Comparison of ENCODE assay signal across 11 mouse cellular contexts in the genomic region with DNA sequence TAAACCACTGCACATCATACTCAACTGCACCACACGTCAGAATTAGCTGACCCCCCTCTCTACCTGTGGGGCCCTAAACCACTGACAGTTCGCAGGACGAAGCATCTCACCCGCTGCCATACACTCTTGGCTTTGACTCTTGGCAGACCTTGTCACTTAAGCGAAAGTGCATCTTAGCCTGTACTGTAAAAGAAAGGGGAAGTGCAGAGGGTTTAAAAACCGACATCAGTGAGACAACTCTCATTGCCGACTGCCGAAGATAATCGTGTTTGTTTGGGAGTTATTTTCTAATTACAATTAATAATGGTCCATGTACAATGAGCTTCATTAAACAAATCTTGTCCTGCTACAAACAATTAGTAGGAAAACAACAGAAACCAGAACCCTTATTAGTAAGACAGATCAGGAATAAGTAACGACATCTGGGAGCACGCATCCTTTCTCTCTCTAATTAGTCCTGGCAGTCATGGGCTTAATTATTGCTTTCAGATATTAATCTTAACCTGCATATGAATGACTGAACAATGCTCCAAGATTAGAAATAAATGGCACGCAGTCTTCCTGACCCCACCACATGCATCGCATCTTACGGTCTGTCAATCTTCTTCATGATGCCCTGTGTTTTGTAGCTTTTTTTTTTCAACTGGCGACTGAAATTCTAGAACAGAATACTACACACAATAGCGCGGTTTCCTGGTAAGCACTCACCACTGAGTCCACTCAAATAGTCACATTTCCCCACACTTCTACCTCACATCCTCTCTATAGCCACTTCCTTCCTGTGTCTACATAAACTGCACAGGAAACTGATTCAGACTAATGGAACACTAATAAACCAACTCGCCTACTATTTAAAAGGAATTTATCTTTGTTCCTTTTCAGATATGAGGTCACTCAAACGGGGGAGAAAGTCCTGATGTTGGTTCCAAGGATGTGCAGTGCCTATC. TPM values are rescaled to one million over a fixed set of nuclear protein-coding genes. Genes with fewer than 3 reads are reported as not detected.
A peak's percentile ranks its signal among the peaks of the same experiment; 100 is the strongest.
DNase-seq lines count a peak whose midpoint lies in the region; ATAC-seq lines count a peak whose summit lies in the region.
"Had no signal": no experiment of that assay in that cellular context is flagged by ENCODE, and none has a peak within 500 bp of the region (broad histone marks: within the 10 kb centered on the region; RNA-seq: fewer than 3 reads in every experiment).

No protein-coding gene starts in this region.

- H3K27ac ChIP-seq in forebrain, embryonic 14.5 days (ENCODE audit: low read depth, low read length), result no peak overlapping the region
- H3K27ac ChIP-seq in forebrain, embryonic 10.5 days, result no peak overlapping the region
- H3K27ac ChIP-seq in lung, embryonic 16.5 days (ENCODE audit: low read length), result peak overlapping the region; percentile 51; the same call in 1 of the 2 replicates
- H3K27ac ChIP-seq: midbrain, embryonic 12.5 days had no signal

- H3K9me3 ChIP-seq in forebrain, embryonic 14.5 days (replicated peaks; ENCODE audit: control insufficient read depth, low read length), result no peaks in the 10 kb centered on the region
- H3K9me3 ChIP-seq in forebrain, embryonic 10.5 days, result no peaks in the 10 kb centered on the region
- H3K9me3 ChIP-seq in lung, embryonic 16.5 days (ENCODE audit: control insufficient read depth, low read length), result no peaks in the 10 kb centered on the region
- H3K9me3 ChIP-seq: midbrain, embryonic 12.5 days had no signal

- H3K4me2 ChIP-seq in forebrain, embryonic 14.5 days (ENCODE audit: low read length), result no peak overlapping the region
- H3K4me2 ChIP-seq in lung, embryonic 16.5 days (ENCODE audit: low read depth, low read length), result peak overlapping the region; percentile 21; the same call in 1 of the 2 replicates
- H3K4me2 ChIP-seq: midbrain, embryonic 12.5 days had no signal

- ATAC-seq in forebrain, embryonic 14.5 days, result peak; percentile 38; the same call in 1 of the 2 replicates
- peak; percentile 58; the same call in 1 of the 2 replicates for ATAC-seq in lung, embryonic 16.5 days (ENCODE audit: low read depth)
- ATAC-seq in granulocyte monocyte progenitor cell, adult 5-6 weeks (replicated peaks; ENCODE audit: poor library complexity, severe bottlenecking), result peak; percentile 89
- ATAC-seq in frontal cortex, adult (ENCODE audit: low TSS enrichment), result no peak

- peak; percentile 39 for DNase-seq in forebrain, embryonic 14.5 days (ENCODE audit: low spot score)
- no peak for DNase-seq in forebrain, embryonic 10.5 days (ENCODE audit: extremely low spot score, low spot score)
- no peak for DNase-seq in lung, adult 18-20 months
- DNase-seq in naive thymus-derived CD4-positive, alpha-beta T cell, adult 2 months (ENCODE audit: low read depth), result peak; percentile 36
- no peak for DNase-seq in adrenal gland, postnatal 14 days
- DNase-seq: adrenal gland, postnatal 10 days; kidney, adult 11 months had no signal

- no peaks in the 10 kb centered on the region for H3K27me3 ChIP-seq in forebrain, embryonic 14.5 days (replicated peaks; ENCODE audit: control insufficient read depth, insufficient read depth, low read length)
- H3K27me3 ChIP-seq in forebrain, embryonic 10.5 days (ENCODE audit: poor library complexity, severe bottlenecking), result no peaks in the 10 kb centered on the region
- H3K27me3 ChIP-seq in lung, embryonic 16.5 days (ENCODE audit: control insufficient read depth, insufficient read depth, low read depth, low read length), result no peaks in the 10 kb centered on the region
- H3K27me3 ChIP-seq: midbrain, embryonic 12.5 days had no signal

- no peaks in the 10 kb centered on the region for H3K36me3 ChIP-seq in forebrain, embryonic 14.5 days (ENCODE audit: control insufficient read depth, insufficient read depth, low read length)
- H3K36me3 ChIP-seq in forebrain, embryonic 10.5 days (replicated peaks), result no peaks in the 10 kb centered on the region
- H3K36me3 ChIP-seq in lung, embryonic 16.5 days (ENCODE audit: control insufficient read depth, insufficient read depth, low read length), result no peaks in the 10 kb centered on the region
- H3K36me3 ChIP-seq: midbrain, embryonic 12.5 days had no signal

- no peak overlapping the region for H3K4me3 ChIP-seq in forebrain, embryonic 14.5 days (ENCODE audit: low read depth, low read length)
- no peak overlapping the region for H3K4me3 ChIP-seq in forebrain, embryonic 10.5 days
- no peak overlapping the region for H3K4me3 ChIP-seq in lung, embryonic 16.5 days (ENCODE audit: low read length)
- H3K4me3 ChIP-seq: midbrain, embryonic 12.5 days had no signal

- WGBS in forebrain, embryonic 14.5 days, result 41% methylated on average over 19 of the region's 19 CpGs
- WGBS in forebrain, embryonic 10.5 days, result 77% methylated on average over 19 of the region's 19 CpGs
- WGBS in lung, embryonic 16.5 days, result 57% methylated on average over 19 of the region's 19 CpGs

- peaks cover 5% of the 10 kb centered on the region for H3K4me1 ChIP-seq in forebrain, embryonic 14.5 days (ENCODE audit: control insufficient read depth, insufficient read depth, low read length)
- peaks cover 9% of the 10 kb centered on the region; the same call in 1 of the 2 replicates for H3K4me1 ChIP-seq in forebrain, embryonic 10.5 days
- peaks cover 16% of the 10 kb centered on the region for H3K4me1 ChIP-seq in lung, embryonic 16.5 days (replicated peaks; ENCODE audit: control insufficient read depth, insufficient read depth, low read length)

- H3K9ac ChIP-seq in forebrain, embryonic 14.5 days (ENCODE audit: low read length), result no peak overlapping the region
- no peak overlapping the region for H3K9ac ChIP-seq in lung, embryonic 16.5 days (ENCODE audit: low read length)
- H3K9ac ChIP-seq: midbrain, embryonic 12.5 days had no signal

RNA-seq across cellular contexts. Expression of a gene that starts 42.8 kb away (rescaled TPM):
- 3.0 and 3.8 TPM in 2 replicates for polyA plus RNA-seq in forebrain, embryonic 14.5 days (2014; fragmentation: Nextera tagmentation; extraction: Ambion mirVana)
- 7.8 and 8.5 TPM in 2 replicates for polyA plus RNA-seq in forebrain, embryonic 10.5 days (2016; fragmentation: Nextera tagmentation; extraction: Ambion mirVana)
- 12.6 and 12.9 TPM in 2 replicates for polyA plus RNA-seq in lung, embryonic 16.5 days (2015; fragmentation: Nextera tagmentation; extraction: Ambion mirVana)
- 4.2 and 8.9 TPM in 2 replicates for total RNA-seq in granulocyte monocyte progenitor cell, adult 5-6 weeks (2014; fragmentation: Nextera tagmentation)
- 5.8 and 6.7 TPM in 2 replicates for total RNA-seq in granulocyte monocyte progenitor cell, adult 5-6 weeks (2017)
- 24.6 and 26.5 TPM in 2 replicates for total RNA-seq in adrenal gland, postnatal 14 days (2021)

Comparison
In these comparisons a context has a peak if more than half of its experiments do, and no peak if none do; other contexts are left out.
1. DNase-seq: peak in forebrain, embryonic 14.5 days (single experiment) and naive thymus-derived CD4-positive, alpha-beta T cell, adult 2 months (single experiment); none in forebrain, embryonic 10.5 days (single experiment), lung, adult 18-20 months (0 of 2) and adrenal gland, postnatal 14 days (single experiment).